Mouse (Mus musculus): ENCODE data around the gene Aldh1l1.

- TF ChIP-seq CTCF (IDR thresholded peaks at IDR 0.05; ENCODE audit: low read depth, low read length) (no peak), POLR2AphosphoS5 (IDR thresholded peaks at IDR 0.05; ENCODE audit: insufficient replicate concordance, low read depth, low read length) (no peak; the same call in 1 of the 2 replicates)
These were observed 144.2 kb downstream of the Aldh1l1 start for GRCm38 (mm10) chr6:90630427-90630826.

Data from G1E (cell line).